8 mouse cellular contexts compared by ENCODE assay signal in genomic region chr12:71197671-71198070, GRCm38 (mm10).
DNase-seq lines count a peak whose midpoint lies in the region; ATAC-seq lines count a peak whose summit lies in the region.

No protein-coding gene starts in this region.

- intact Hi-C loops in heart, postnatal 36 days (cut with DNase I): loop anchor here (1.0 to 5.0 kb wide), 3 partner anchors 115 to 510 kb away; no protein-coding TSS in a partner anchor

- no peak for ATAC-seq in erythroid progenitor cell, adult 5-6 weeks (replicated peaks; ENCODE audit: low FRiP score, poor library complexity, severe bottlenecking)

- DNase-seq in heart, adult 8-10 months (ENCODE audit: low spot score): peak; percentile 26
- no peak for DNase-seq in heart, postnatal 36 days
- DNase-seq in lung, postnatal 36 days: peak; percentile 21
- DNase-seq in lung, postnatal 14 days: no peak
- DNase-seq in cerebellum, adult 9-11 months: peak; percentile 13
- DNase-seq in retina, postnatal 7 days (ENCODE audit: low read depth, low spot score): peak; percentile 11
- DNase-seq in spleen, postnatal 4 days (ENCODE audit: low spot score in 2 of 2): no peak

Comparison
In these comparisons a context has a peak if more than half of its experiments do, and no peak if none do; other contexts are left out.
1. DNase-seq: peak in heart, adult 8-10 months (single experiment), lung, postnatal 36 days (single experiment), cerebellum, adult 9-11 months (single experiment) and retina, postnatal 7 days (single experiment); none in heart, postnatal 36 days (0 of 2), lung, postnatal 14 days (single experiment) and spleen, postnatal 4 days (0 of 2).